Mouse (Mus musculus): ENCODE measurements around the gene Pla2g2e. TPM values are rescaled to one million over a fixed set of nuclear protein-coding genes. Genes with fewer than 3 reads are reported as not detected.
A peak's percentile ranks its signal among the peaks of the same experiment; 100 is the strongest.

Pla2g2e gene
- polyA plus RNA-seq, 1 experiment from 2014 or later, result not detected

GRCm38 (mm10) chr4:138913141-138913787, 35.5 kb downstream of the Pla2g2e start:
- DNase-seq, result peak; percentile 39
- Histone ChIP-seq H3K9ac (replicated peaks) (peak overlapping the region; percentile 84), H3K4me1 (ENCODE audit: insufficient read depth) (peaks cover 6% of the 10 kb centered on the region), H3K4me2 (ENCODE audit: low read depth, low read length) (peak overlapping the region; percentile 99), H3K36me3 (replicated peaks; ENCODE audit: insufficient read depth, low read length) (no peaks in the 10 kb centered on the region; the same call in 1 of the 2 replicates), H3K9me3 (ENCODE audit: low read length) (no peaks in the 10 kb centered on the region; the same call in 1 of the 2 replicates), H3K4me3 (ENCODE audit: low read depth, low read length) (peak overlapping the region; percentile 82), H3K27me3 (ENCODE audit: insufficient read depth, low read length) (no peaks in the 10 kb centered on the region), H3K27ac (ENCODE audit: low read depth) (peak overlapping the region; percentile 68)
- WGBS (ENCODE audit: insufficient replicate concordance), result 1% methylated on average over 50 of the region's 52 CpGs
- ATAC-seq, result peak; percentile 66
- no peak for TF ChIP-seq CTCF (IDR thresholded peaks at IDR 0.05; ENCODE audit: low read depth)
- no peak for TF ChIP-seq EP300 (IDR thresholded peaks at IDR 0.05; ENCODE audit: low read depth)

- Histone ChIP-seq H3K4me2 (ENCODE audit: low read depth, low read length) (peak within 1 kb of the TSS; percentile 99), H3K27ac (ENCODE audit: low read depth) (peak within 1 kb of the TSS; percentile 68), H3K9me3 (ENCODE audit: low read length) (no peaks in the 10 kb centered on the region; the same call in 1 of the 2 replicates), H3K36me3 (replicated peaks; ENCODE audit: insufficient read depth, low read length) (no peaks in the 10 kb centered on the region; the same call in 1 of the 2 replicates), H3K27me3 (ENCODE audit: insufficient read depth, low read length) (no peaks in the 10 kb centered on the region), H3K4me3 (ENCODE audit: low read depth, low read length) (peak within 1 kb of the TSS; percentile 82), H3K9ac (replicated peaks) (peak within 1 kb of the TSS; percentile 84), H3K4me1 (ENCODE audit: insufficient read depth) (peaks cover 6% of the 10 kb centered on the region)
- DNase-seq (peak; percentile 95), ATAC-seq (peak; percentile 93)
- TF ChIP-seq CTCF (IDR thresholded peaks at IDR 0.05; ENCODE audit: low read depth) (peak; percentile 84), EP300 (IDR thresholded peaks at IDR 0.05; ENCODE audit: low read depth) (no peak)
- WGBS (ENCODE audit: insufficient replicate concordance), result 1% methylated on average over 36 of the region's 39 CpGs
These were observed 36.1 kb downstream of the Pla2g2e start, which contains the start of gene Otud3 for GRCm38 (mm10) chr4:138913797-138914196. Gene Otud3, minus strand, starts transcription at chr4:138913945.

GRCm38 (mm10) chr4:138917282-138917681, 39.5 kb downstream of the Pla2g2e start:
- TF ChIP-seq CTCF (IDR thresholded peaks at IDR 0.05; ENCODE audit: low read depth), result peak; percentile 38
- no peak for TF ChIP-seq EP300 (IDR thresholded peaks at IDR 0.05; ENCODE audit: low read depth)
- Histone ChIP-seq H3K4me3 (ENCODE audit: low read depth, low read length) (no peak overlapping the region), H3K9ac (replicated peaks) (no peak overlapping the region), H3K36me3 (replicated peaks; ENCODE audit: insufficient read depth, low read length) (no peaks in the 10 kb centered on the region), H3K27me3 (ENCODE audit: insufficient read depth, low read length) (0 out of 2 replicates have a peak, but pooled peaks cover 6% of the 10 kb centered on the region), H3K4me2 (ENCODE audit: low read depth, low read length) (no peak overlapping the region), H3K4me1 (ENCODE audit: insufficient read depth) (peaks cover 6% of the 10 kb centered on the region), H3K9me3 (ENCODE audit: low read length) (no peaks in the 10 kb centered on the region; the same call in 1 of the 2 replicates), H3K27ac (ENCODE audit: low read depth) (no peak overlapping the region)
- 80% methylated on average over 9 of the region's 9 CpGs for WGBS (ENCODE audit: insufficient replicate concordance)
- DNase-seq, result no peak
- no peak for ATAC-seq

GRCm38 (mm10) chr4:138921254-138922130, 43.8 kb downstream of the Pla2g2e start:
- Histone ChIP-seq H3K4me2 (ENCODE audit: low read depth, low read length) (no peak overlapping the region), H3K4me1 (ENCODE audit: insufficient read depth) (no peaks in the 10 kb centered on the region), H3K36me3 (replicated peaks; ENCODE audit: insufficient read depth, low read length) (no peaks in the 10 kb centered on the region), H3K9me3 (ENCODE audit: low read length) (no peaks in the 10 kb centered on the region; the same call in 1 of the 2 replicates), H3K27ac (ENCODE audit: low read depth) (no peak overlapping the region), H3K4me3 (ENCODE audit: low read depth, low read length) (no peak overlapping the region), H3K27me3 (ENCODE audit: insufficient read depth, low read length) (0 out of 2 replicates have a peak, but pooled peaks cover 6% of the 10 kb centered on the region), H3K9ac (replicated peaks) (no peak overlapping the region)
- DNase-seq (no peak), ATAC-seq (0 out of 2 replicates have a peak, but pooled peaks have one; percentile 7)
- no peak for TF ChIP-seq EP300 (IDR thresholded peaks at IDR 0.05; ENCODE audit: low read depth)
- TF ChIP-seq CTCF (IDR thresholded peaks at IDR 0.05; ENCODE audit: low read depth), result no peak
- 39% methylated on average over 20 of the region's 20 CpGs for WGBS (ENCODE audit: insufficient replicate concordance)

GRCm38 (mm10) chr4:138922131-138922459, 44.4 kb downstream of the Pla2g2e start:
- peak; percentile 95 for DNase-seq
- Histone ChIP-seq H3K4me1 (ENCODE audit: insufficient read depth) (no peaks in the 10 kb centered on the region), H3K4me3 (ENCODE audit: low read depth, low read length) (no peak overlapping the region), H3K9ac (replicated peaks) (no peak overlapping the region), H3K9me3 (ENCODE audit: low read length) (no peaks in the 10 kb centered on the region; the same call in 1 of the 2 replicates), H3K4me2 (ENCODE audit: low read depth, low read length) (no peak overlapping the region), H3K27me3 (ENCODE audit: insufficient read depth, low read length) (0 out of 2 replicates have a peak, but pooled peaks cover 6% of the 10 kb centered on the region), H3K36me3 (replicated peaks; ENCODE audit: insufficient read depth, low read length) (no peaks in the 10 kb centered on the region), H3K27ac (ENCODE audit: low read depth) (no peak overlapping the region)
- ATAC-seq, result peak; percentile 77
- 3% methylated on average over 11 of the region's 11 CpGs for WGBS (ENCODE audit: insufficient replicate concordance)
- TF ChIP-seq EP300 (IDR thresholded peaks at IDR 0.05; ENCODE audit: low read depth) (no peak), CTCF (IDR thresholded peaks at IDR 0.05; ENCODE audit: low read depth) (peak; percentile 99)

GRCm38 (mm10) chr4:138925561-138925960, 47.8 kb downstream of the Pla2g2e start:
- Histone ChIP-seq H3K27ac (ENCODE audit: low read depth) (no peak overlapping the region), H3K4me3 (ENCODE audit: low read depth, low read length) (no peak overlapping the region), H3K9me3 (ENCODE audit: low read length) (no peaks in the 10 kb centered on the region), H3K9ac (replicated peaks) (no peak overlapping the region), H3K27me3 (ENCODE audit: insufficient read depth, low read length) (0 out of 2 replicates have a peak, but pooled peaks cover 6% of the 10 kb centered on the region), H3K36me3 (replicated peaks; ENCODE audit: insufficient read depth, low read length) (no peaks in the 10 kb centered on the region), H3K4me1 (ENCODE audit: insufficient read depth) (no peaks in the 10 kb centered on the region), H3K4me2 (ENCODE audit: low read depth, low read length) (no peak overlapping the region)
- 65% methylated on average over 2 of the region's 2 CpGs for WGBS (ENCODE audit: insufficient replicate concordance)
- ATAC-seq, result no peak
- no peak for DNase-seq
- TF ChIP-seq EP300 (IDR thresholded peaks at IDR 0.05; ENCODE audit: low read depth), result no peak
- TF ChIP-seq CTCF (IDR thresholded peaks at IDR 0.05; ENCODE audit: low read depth), result no peak

Other genes starting within 250 kb of the Pla2g2e start
- not detected in 2 replicates for gene Vwa5b1, start 242.1 kb upstream of the Pla2g2e start, polyA plus RNA-seq (2015; fragmentation: Nextera tagmentation; extraction: Ambion mirVana)
- not detected in 2 replicates for gene Pla2g2c, start 153.2 kb upstream of the Pla2g2e start, polyA plus RNA-seq (2015; fragmentation: Nextera tagmentation; extraction: Ambion mirVana)
- 0.05 and 0.08 TPM in 2 replicates for gene Ubxn10, start 140.8 kb upstream of the Pla2g2e start, polyA plus RNA-seq (2015; fragmentation: Nextera tagmentation; extraction: Ambion mirVana)
- not detected in 2 replicates for gene Pla2g2f, start 120.3 kb upstream of the Pla2g2e start, polyA plus RNA-seq (2015; fragmentation: Nextera tagmentation; extraction: Ambion mirVana)
- 0.05 and 0.06 TPM in 2 replicates for gene Pla2g2d, start 102.2 kb upstream of the Pla2g2e start, polyA plus RNA-seq (2015; fragmentation: Nextera tagmentation; extraction: Ambion mirVana)
- gene Pla2g5, start 14.5 kb upstream of the Pla2g2e start, polyA plus RNA-seq (2015; fragmentation: Nextera tagmentation; extraction: Ambion mirVana), result not detected in 2 replicates
- gene Gm13030, start 4.0 kb upstream of the Pla2g2e start, polyA plus RNA-seq (2015; fragmentation: Nextera tagmentation; extraction: Ambion mirVana), result not detected in 2 replicates
- gene Otud3, start 36.0 kb downstream of the Pla2g2e start, polyA plus RNA-seq (2015; fragmentation: Nextera tagmentation; extraction: Ambion mirVana), result 1.2 and 1.5 TPM in 2 replicates
- 0.17 and 0.36 TPM in 2 replicates for gene Rnf186, start 89.2 kb downstream of the Pla2g2e start, polyA plus RNA-seq (2015; fragmentation: Nextera tagmentation; extraction: Ambion mirVana)
- gene Tmco4, start 94.9 kb downstream of the Pla2g2e start, polyA plus RNA-seq (2015; fragmentation: Nextera tagmentation; extraction: Ambion mirVana), result 4.6 and 5.3 TPM in 2 replicates
- gene Htr6, start 197.6 kb downstream of the Pla2g2e start, polyA plus RNA-seq (2015; fragmentation: Nextera tagmentation; extraction: Ambion mirVana), result not detected in 2 replicates
- gene Nbl1, start 215.1 kb downstream of the Pla2g2e start, polyA plus RNA-seq (2015; fragmentation: Nextera tagmentation; extraction: Ambion mirVana), result 3.0 and 3.1 TPM in 2 replicates